Mouse (Mus musculus) forebrain, embryonic 11.5 days (tissue): ENCODE results near the gene Anapc13. TPM values are rescaled to one million over a fixed set of nuclear protein-coding genes. Genes with fewer than 3 reads are reported as not detected.

Experiments used
- ATAC-seq: fragments of 200-750 bp; cut with Nextera tagmentation; replicated peaks from 2 replicates; pipeline ENCODE4 v1.8.0; 2017; ENCODE audit warnings: moderate TSS enrichment; ENCODE audit not compliant: low FRiP score
- DNase-seq: peaks from one replicate; pipeline ENCODE4 v3.0.0-alpha.2; 2017; ENCODE audit warnings: low spot score
- H3K27ac ChIP-seq: fragments of 300-500 bp; sonication (generic); 2 replicates; pipeline ENCODE4 v1.5.1; 2014; ENCODE audit warnings: low read depth, low read length
- H3K27me3 ChIP-seq: fragments of 300-500 bp; sonication (generic); 2 replicates; pipeline ENCODE4 v1.6.1; 2014; ENCODE audit warnings: mild to moderate bottlenecking, low read length, mixed read lengths; ENCODE audit not compliant: control insufficient read depth, insufficient read depth
- H3K36me3 ChIP-seq: fragments of 300-500 bp; sonication (generic); 2 replicates; pipeline ENCODE4 v1.6.1; 2014; ENCODE audit warnings: mild to moderate bottlenecking, low read length, moderate library complexity, mixed read lengths; ENCODE audit not compliant: control insufficient read depth, insufficient read depth
- H3K4me1 ChIP-seq: fragments of 300-500 bp; sonication (generic); replicated peaks from 2 replicates; pipeline ENCODE4 v1.6.1; 2014; ENCODE audit warnings: low read length, mixed read lengths; ENCODE audit not compliant: control insufficient read depth, insufficient read depth
- H3K4me2 ChIP-seq: fragments of 300-500 bp; sonication (generic); 2 replicates; pipeline ENCODE4 v1.6.1; 2014; ENCODE audit warnings: low read depth, mild to moderate bottlenecking, low read length, moderate library complexity, mixed read lengths; ENCODE audit not compliant: severe bottlenecking
- H3K4me3 ChIP-seq: fragments of 300-500 bp; sonication (generic); 2 replicates; pipeline ENCODE4 v1.5.1; 2014; ENCODE audit warnings: low read depth, low read length
- H3K9ac ChIP-seq: fragments of 300-500 bp; sonication (generic); 2 replicates; pipeline ENCODE4 v1.6.1; 2014; ENCODE audit warnings: low read length
- H3K9me3 ChIP-seq: fragments of 300-500 bp; sonication (generic); 2 replicates; pipeline ENCODE4 v1.6.1; 2016; ENCODE audit warnings: low read length, mixed read lengths; ENCODE audit not compliant: control insufficient read depth
- WGBS: fragments of 180-500 bp; shearing (Covaris S2); extraction: QIAGEN DNeasy Blood & Tissue Kit; methylation state at CpG from one replicate; pipeline ENCODE4 v1.1.7; 2014; 5-methylcytosine and 5-hydroxymethylcytosine counted together
- polyA plus RNA-seq: library from polyadenylated mRNA; unstranded; fragments of >200 nt; fragmentation: Nextera tagmentation; extraction: Ambion mirVana; gene quantifications from 2 replicates; pipeline ENCODE4 v1.2.1, GENCODE M21; 2014

Anapc13 gene
- polyA plus RNA-seq = 166 and 173 TPM in 2 replicates

- peak within 1 kb of the TSS; percentile 78 for H3K4me3 ChIP-seq
- H3K4me2 ChIP-seq = peak within 1 kb of the TSS; percentile 67
- no peaks in the 10 kb centered on the region for H3K27me3 ChIP-seq
- H3K4me1 ChIP-seq = peaks cover 6% of the 10 kb centered on the region; the same call in 1 of the 2 replicates
- peak within 1 kb of the TSS; percentile 98 for H3K9ac ChIP-seq
- WGBS = under 1% methylated on average over 82 of the region's 84 CpGs
- H3K36me3 ChIP-seq = no peaks in the 10 kb centered on the region
- H3K9me3 ChIP-seq = no peaks in the 10 kb centered on the region
- DNase-seq (peak; percentile 99), ATAC-seq (peak; percentile 95)
- H3K27ac ChIP-seq = peak within 1 kb of the TSS; percentile 97
Observed at GRCm38 (mm10) chr9:102625983-102626838, at the start of gene Anapc13, which contains the start of gene Cep63. Gene Anapc13 (plus strand): TSS chr9:102626296. Gene Cep63 (minus strand): TSS chr9:102626534.

DNA sequence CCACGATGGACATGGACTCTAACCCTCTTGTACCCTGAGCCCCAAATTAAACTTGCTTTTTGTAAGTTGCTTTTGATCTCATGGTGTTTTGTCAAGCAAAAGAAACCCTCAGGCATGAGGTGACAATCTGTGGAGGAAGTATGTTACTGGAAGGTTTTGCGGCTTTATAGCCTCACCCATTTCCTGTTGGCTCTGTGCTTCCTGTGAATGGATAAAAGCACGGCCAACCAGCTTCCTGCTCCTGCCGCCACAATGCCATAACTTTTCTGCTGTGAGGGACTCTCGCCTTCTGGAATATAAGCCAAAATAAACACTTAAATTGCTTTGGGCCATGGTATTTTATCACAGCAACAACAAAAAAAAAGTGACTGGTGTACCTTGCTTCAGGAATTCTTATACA, 48.6 kb upstream of the Anapc13 start:
- H3K9me3 ChIP-seq = no peaks in the 10 kb centered on the region
- H3K4me3 ChIP-seq = no peak overlapping the region
- H3K9ac ChIP-seq = no peak overlapping the region
- 71% methylated on average over 5 of the region's 5 CpGs for WGBS
- no peak for ATAC-seq
- H3K36me3 ChIP-seq = no peaks in the 10 kb centered on the region
- no peak overlapping the region for H3K27ac ChIP-seq
- peak; percentile 1 for DNase-seq
- H3K4me1 ChIP-seq = 0 out of 2 replicates have a peak, but pooled peaks cover 2% of the 10 kb centered on the region
- no peaks in the 10 kb centered on the region for H3K27me3 ChIP-seq
- H3K4me2 ChIP-seq = no peak overlapping the region

DNA sequence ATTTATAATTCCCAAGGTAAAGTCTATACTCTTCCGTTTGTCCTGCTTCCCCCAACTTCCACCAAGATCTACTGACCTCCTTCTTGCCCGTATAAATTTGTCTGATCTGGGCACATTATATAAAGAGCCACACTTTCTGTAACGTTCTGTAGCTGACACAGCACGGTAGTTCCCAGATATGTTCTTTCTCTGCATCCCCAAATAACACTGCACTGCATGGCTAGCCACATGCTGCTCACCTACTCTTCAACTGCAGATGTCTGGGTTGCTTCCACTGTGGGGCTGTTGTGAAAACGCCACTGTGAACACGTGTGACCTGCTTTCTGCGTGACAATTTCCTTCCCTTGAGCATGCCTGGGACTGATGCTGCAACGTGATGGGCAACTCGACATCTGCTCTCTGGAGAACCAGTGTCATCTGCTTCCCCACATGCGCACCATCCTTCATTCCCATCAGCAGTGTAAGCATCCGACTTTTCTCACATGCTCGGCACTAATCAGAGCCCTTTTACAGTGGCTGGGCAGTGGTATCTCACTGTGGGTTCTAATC, 44.1 kb upstream of the Anapc13 start:
- no peak overlapping the region for H3K4me3 ChIP-seq
- H3K9me3 ChIP-seq = no peaks in the 10 kb centered on the region
- no peak overlapping the region for H3K27ac ChIP-seq
- no peak overlapping the region for H3K4me2 ChIP-seq
- no peaks in the 10 kb centered on the region for H3K27me3 ChIP-seq
- no peak for ATAC-seq
- H3K36me3 ChIP-seq = no peaks in the 10 kb centered on the region; the same call in 1 of the 2 replicates
- DNase-seq = peak; percentile 45
- H3K4me1 ChIP-seq = no peaks in the 10 kb centered on the region
- 86% methylated on average over 12 of the region's 12 CpGs for WGBS
- no peak overlapping the region for H3K9ac ChIP-seq

- Histone ChIP-seq H3K36me3 (no peaks in the 10 kb centered on the region; the same call in 1 of the 2 replicates), H3K9ac (no peak overlapping the region), H3K4me2 (no peak overlapping the region), H3K27ac (no peak overlapping the region), H3K9me3 (no peaks in the 10 kb centered on the region), H3K27me3 (no peaks in the 10 kb centered on the region), H3K4me1 (no peaks in the 10 kb centered on the region), H3K4me3 (no peak overlapping the region)
- ATAC-seq (no peak), DNase-seq (peak; percentile 40)
- WGBS = 83% methylated on average over 5 of the region's 5 CpGs
Observed at GRCm38 (mm10) chr9:102587347-102587746, 38.7 kb upstream of the Anapc13 start.

DNA sequence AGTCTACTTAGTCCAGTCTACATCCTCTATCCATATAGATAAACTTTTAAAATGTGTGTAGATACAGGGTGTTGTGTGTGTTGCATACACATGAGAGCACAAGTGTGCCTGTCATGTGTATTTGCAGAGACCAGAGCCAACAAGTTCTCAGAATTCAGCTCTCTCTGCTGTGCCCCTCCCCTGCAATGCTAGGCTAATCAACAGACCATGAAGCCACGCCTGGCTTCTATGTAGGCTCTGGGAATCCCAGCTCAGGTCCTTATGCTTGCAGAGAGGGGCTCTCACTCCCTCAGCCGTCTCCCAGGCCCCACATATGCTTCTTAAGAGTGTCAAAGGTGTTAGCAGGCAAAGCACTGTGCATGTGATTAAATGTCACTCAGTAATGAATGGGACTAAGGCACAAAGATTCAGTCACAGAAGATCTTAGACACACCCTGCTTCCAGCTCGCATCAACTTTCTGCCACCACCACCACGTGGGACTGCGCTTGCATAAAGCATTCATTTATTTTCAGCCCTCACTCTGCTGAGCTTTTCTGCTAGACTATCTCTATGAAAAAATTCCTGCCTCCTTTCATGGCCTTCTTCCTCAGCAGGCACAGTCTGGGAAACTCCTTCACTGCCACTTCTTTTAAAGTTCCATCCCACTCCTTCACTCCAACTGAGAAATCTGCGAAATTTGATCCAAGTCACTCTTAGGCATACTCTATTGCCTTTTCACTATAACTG, 31.3 kb upstream of the Anapc13 start:
- no peaks in the 10 kb centered on the region for H3K36me3 ChIP-seq
- H3K4me1 ChIP-seq = no peaks in the 10 kb centered on the region
- H3K9me3 ChIP-seq = no peaks in the 10 kb centered on the region
- no peaks in the 10 kb centered on the region for H3K27me3 ChIP-seq
- no peak overlapping the region for H3K4me3 ChIP-seq
- no peak for DNase-seq
- H3K27ac ChIP-seq = no peak overlapping the region
- WGBS = 53% methylated on average over 6 of the region's 6 CpGs
- ATAC-seq = no peak
- no peak overlapping the region for H3K9ac ChIP-seq
- H3K4me2 ChIP-seq = no peak overlapping the region

DNA sequence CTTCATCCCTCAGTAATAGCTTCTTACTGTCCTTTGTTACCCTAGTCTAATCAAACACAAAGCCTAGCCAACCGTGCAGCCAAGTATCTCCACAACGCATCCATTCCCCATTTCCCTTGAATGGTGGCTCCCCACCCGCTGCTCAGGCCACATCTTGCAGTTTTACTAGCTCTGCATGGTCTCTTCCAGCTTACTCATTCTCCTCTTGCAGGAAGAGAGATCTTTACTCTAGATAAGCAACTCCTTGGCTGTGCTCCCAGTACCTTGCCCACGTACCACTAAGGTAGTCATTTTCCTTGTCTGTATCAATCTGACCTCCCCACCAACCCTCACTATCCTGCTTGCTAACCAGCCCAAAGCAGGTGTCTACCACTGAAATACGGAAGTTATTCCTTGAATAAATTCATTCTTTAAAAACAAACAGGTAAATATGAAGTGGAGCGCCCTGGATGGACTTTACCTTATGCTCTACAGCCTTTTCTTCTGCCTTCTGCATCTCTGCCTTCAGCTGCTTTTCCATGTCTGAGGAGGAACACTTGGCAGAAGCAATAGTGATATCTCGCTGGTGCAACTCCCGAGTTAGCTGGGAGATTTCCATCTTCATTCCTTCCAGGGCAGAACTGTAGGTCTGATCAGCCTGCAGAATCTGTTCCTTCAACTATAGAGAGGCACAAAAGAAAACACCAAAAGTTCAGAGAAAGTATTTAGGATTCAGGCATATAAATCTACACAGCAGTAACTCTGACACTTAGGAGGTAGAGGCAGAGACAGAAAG, 30.2 kb upstream of the Anapc13 start:
- DNase-seq (no peak), ATAC-seq (no peak)
- Histone ChIP-seq H3K27ac (no peak overlapping the region), H3K27me3 (no peaks in the 10 kb centered on the region), H3K9ac (no peak overlapping the region), H3K9me3 (no peaks in the 10 kb centered on the region), H3K4me3 (no peak overlapping the region), H3K4me1 (no peaks in the 10 kb centered on the region), H3K36me3 (no peaks in the 10 kb centered on the region), H3K4me2 (no peak overlapping the region)
- WGBS = 74% methylated on average over 8 of the region's 8 CpGs

DNA sequence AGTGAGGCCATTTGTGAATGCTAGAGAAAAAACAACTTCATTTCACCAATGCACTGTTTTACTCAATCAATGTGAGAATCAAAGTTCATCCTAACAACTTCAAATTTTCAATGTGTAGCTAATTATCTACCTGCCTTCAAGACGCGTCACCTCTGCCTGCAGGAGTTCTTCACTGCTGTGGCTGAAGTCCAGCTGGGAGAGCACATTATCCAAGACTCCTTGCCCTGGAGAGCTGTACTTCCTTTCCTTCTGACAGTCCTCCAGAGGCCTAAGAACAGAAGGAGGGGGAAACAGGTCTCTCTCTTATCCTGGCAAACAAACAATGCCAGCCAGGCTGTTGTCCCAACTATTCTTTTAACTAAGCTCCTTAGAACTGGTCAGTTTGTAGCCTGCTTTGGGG, 24.9 kb upstream of the Anapc13 start:
- Histone ChIP-seq H3K4me2 (no peak overlapping the region), H3K27me3 (no peaks in the 10 kb centered on the region), H3K36me3 (no peaks in the 10 kb centered on the region; the same call in 1 of the 2 replicates), H3K4me3 (no peak overlapping the region), H3K9me3 (no peaks in the 10 kb centered on the region), H3K27ac (no peak overlapping the region), H3K4me1 (no peaks in the 10 kb centered on the region), H3K9ac (no peak overlapping the region)
- DNase-seq (no peak), ATAC-seq (no peak)
- WGBS = 86% methylated on average over 2 of the region's 2 CpGs

DNA sequence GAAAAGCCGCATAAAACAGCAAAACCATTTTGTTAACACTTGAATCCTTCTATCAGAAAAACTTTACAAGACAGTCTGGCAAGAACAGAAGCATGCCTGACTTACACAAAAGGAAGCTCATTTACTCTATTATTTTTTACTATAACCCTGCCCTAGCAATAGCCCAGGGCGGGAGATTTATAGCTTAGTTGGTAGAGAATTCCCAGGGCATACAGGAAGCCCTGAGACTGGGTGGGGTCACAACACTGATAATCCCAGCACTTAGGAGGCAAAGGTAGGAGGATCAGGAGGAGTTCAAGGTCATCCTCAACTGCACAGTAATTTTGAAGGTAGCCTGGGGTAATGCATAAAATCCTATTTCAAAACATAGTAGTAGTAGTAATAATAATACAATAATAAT, 24.4 kb upstream of the Anapc13 start:
- H3K27me3 ChIP-seq = no peaks in the 10 kb centered on the region
- no peaks in the 10 kb centered on the region for H3K4me1 ChIP-seq
- H3K9me3 ChIP-seq = no peaks in the 10 kb centered on the region
- ATAC-seq (no peak), DNase-seq (no peak)
- WGBS = 77% methylated on average over 2 of the region's 2 CpGs
- no peak overlapping the region for H3K4me2 ChIP-seq
- H3K36me3 ChIP-seq = no peaks in the 10 kb centered on the region; the same call in 1 of the 2 replicates
- no peak overlapping the region for H3K27ac ChIP-seq
- H3K4me3 ChIP-seq = no peak overlapping the region
- no peak overlapping the region for H3K9ac ChIP-seq
